Mouse (Mus musculus) C2C12 (cell line): Measurements from ENCODE around the gene 2210011C24Rik. TPM values are rescaled to one million over a fixed set of nuclear protein-coding genes. Genes with fewer than 3 reads are reported as not detected.
A peak's percentile ranks its signal among the peaks of the same experiment; 100 is the strongest.

Source experiments
- H3K27me3 ChIP-seq: one replicate; pipeline ENCODE4 v1.6.1; 2011; ENCODE audit not compliant: control insufficient read depth, insufficient read depth, insufficient read length
- H3K36me3 ChIP-seq: one replicate; pipeline ENCODE4 v1.6.1; 2011; ENCODE audit not compliant: control insufficient read depth, insufficient read depth
- H3K4me3 ChIP-seq: one replicate; pipeline ENCODE4 v1.5.1; 2011; ENCODE audit warnings: mild to moderate bottlenecking, control low read depth; ENCODE audit not compliant: poor library complexity, insufficient read depth, severe bottlenecking
- H3K79me2 ChIP-seq: one replicate; pipeline ENCODE4 v1.6.1; 2011; ENCODE audit not compliant: control insufficient read depth, insufficient read depth
- H3K79me3 ChIP-seq: one replicate; pipeline ENCODE4 v1.6.1; 2011; ENCODE audit warnings: low read depth, control low read depth
- H3ac ChIP-seq: one replicate; pipeline ENCODE3; 2011; ENCODE audit warnings: low read depth; ENCODE audit not compliant: control insufficient read depth, insufficient read length
- CEBPB ChIP-seq: IDR thresholded peaks from one replicate; pipeline ENCODE4 v1.6.1; 2011; ENCODE audit warnings: low read depth, mild to moderate bottlenecking, control low read depth, moderate library complexity
- CTCF ChIP-seq: IDR thresholded peaks from one replicate; pipeline ENCODE4 v1.5.1; 2011; ENCODE audit not compliant: control insufficient read depth, insufficient read depth, insufficient read length
- FOSL1 ChIP-seq: IDR thresholded peaks from one replicate; pipeline ENCODE4 v1.8.0; 2011; ENCODE audit warnings: mild to moderate bottlenecking, low read length; ENCODE audit not compliant: poor library complexity, insufficient read depth, severe bottlenecking
- MAX ChIP-seq: IDR thresholded peaks from one replicate; pipeline ENCODE4 v1.6.1; 2011; ENCODE audit warnings: mild to moderate bottlenecking, control low read depth
- MYOD1 ChIP-seq: IDR thresholded peaks from one replicate; pipeline ENCODE4 v1.6.1; 2011; ENCODE audit warnings: low read depth; ENCODE audit not compliant: control insufficient read depth, insufficient read length
- MYOG ChIP-seq: IDR thresholded peaks from one replicate; pipeline ENCODE4 v1.6.1; 2011; ENCODE audit not compliant: control insufficient read depth, insufficient read length; ENCODE audit errors: extremely low read depth
- USF1 ChIP-seq: IDR thresholded peaks from one replicate; pipeline ENCODE4 v1.6.1; 2011; ENCODE audit warnings: low read depth, mild to moderate bottlenecking, control low read depth, moderate library complexity
- polyA plus RNA-seq: library from polyadenylated mRNA; unstranded; fragments of >200 nt; fragmentation: generic; extraction: Trizol; gene quantifications from one replicate; pipeline ENCODE4 v1.2.1, GENCODE M21; 2012; ENCODE audit warnings: missing spikeins

2210011C24Rik gene
- polyA plus RNA-seq, 1 experiment, result 1.5 TPM

- H3ac ChIP-seq, result no peak overlapping the region
- H3K27me3 ChIP-seq, result no peaks in the 10 kb centered on the region
- H3K4me3 ChIP-seq, result no peak overlapping the region
- TF ChIP-seq FOSL1 (no peak), MAX (no peak), CTCF (peak; percentile 43), MYOG (no peak), CEBPB (no peak)
- H3K36me3 ChIP-seq, result no peaks in the 10 kb centered on the region
- H3K79me2 ChIP-seq, result no peaks in the 10 kb centered on the region
- no peaks in the 10 kb centered on the region for H3K79me3 ChIP-seq
These were observed 27.1 kb upstream of the 2210011C24Rik start for GRCm38 (mm10) chr8:84039050-84039449.

DNA sequence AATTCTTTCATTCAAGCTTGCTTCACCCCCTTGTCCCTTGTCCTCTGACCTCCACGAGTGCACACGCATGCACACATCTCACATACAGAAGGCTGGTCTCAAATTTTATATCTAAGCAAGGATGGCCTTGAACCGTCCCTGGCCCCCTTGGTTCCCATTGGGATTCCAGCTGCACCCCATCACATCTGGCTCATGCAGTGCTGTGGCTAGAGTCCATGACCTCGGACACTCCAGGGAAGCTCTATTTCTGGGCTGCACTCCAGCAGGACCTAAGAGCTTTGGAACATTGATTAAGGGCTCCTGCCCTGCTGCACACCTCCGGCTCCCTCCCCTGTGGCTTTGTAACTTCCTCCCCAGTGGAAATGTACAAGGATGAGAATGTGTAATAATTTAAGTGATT is 26.0 kb upstream of the 2210011C24Rik start:
- H3K4me3 ChIP-seq, result no peak overlapping the region
- no peaks in the 10 kb centered on the region for H3K79me3 ChIP-seq
- no peaks in the 10 kb centered on the region for H3K36me3 ChIP-seq
- no peaks in the 10 kb centered on the region for H3K27me3 ChIP-seq
- H3K79me2 ChIP-seq, result no peaks in the 10 kb centered on the region
- no peak overlapping the region for H3ac ChIP-seq
- TF ChIP-seq USF1, result no peak
- TF ChIP-seq CEBPB, result no peak
- TF ChIP-seq CTCF, result no peak
- no peak for TF ChIP-seq MAX
- TF ChIP-seq MYOD1, result no peak
- TF ChIP-seq FOSL1, result no peak
- no peak for TF ChIP-seq MYOG

DNA sequence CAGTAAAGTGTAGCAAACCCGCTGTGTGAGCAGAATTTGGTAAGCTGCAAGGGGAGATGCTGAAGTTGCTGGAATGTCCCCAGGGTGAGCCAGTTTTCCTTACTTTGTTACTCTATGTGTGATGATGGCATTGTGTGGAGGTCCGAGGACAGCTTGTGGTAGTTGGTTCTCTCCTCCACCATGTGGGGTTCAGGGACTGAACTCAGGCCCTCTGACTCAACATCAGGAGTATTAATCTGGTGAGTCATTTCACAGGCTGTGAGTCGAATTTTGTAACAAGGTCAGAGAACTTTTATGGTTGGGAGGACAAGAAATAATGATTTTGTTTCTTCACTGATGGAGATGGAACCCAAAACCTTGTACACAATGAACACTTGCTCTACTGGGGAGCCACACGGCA is 20.8 kb upstream of the 2210011C24Rik start:
- H3K79me2 ChIP-seq, result no peaks in the 10 kb centered on the region
- no peak for TF ChIP-seq MAX
- no peak for TF ChIP-seq USF1
- peak; percentile 49 for TF ChIP-seq FOSL1
- TF ChIP-seq CTCF, result no peak
- no peak for TF ChIP-seq MYOG
- no peak for TF ChIP-seq MYOD1
- peak; percentile 19 for TF ChIP-seq CEBPB

GRCm38 (mm10) chr8:84029272-84029671 is 17.3 kb upstream of the 2210011C24Rik start:
- no peaks in the 10 kb centered on the region for H3K79me2 ChIP-seq
- no peaks in the 10 kb centered on the region for H3K27me3 ChIP-seq
- no peak overlapping the region for H3ac ChIP-seq
- H3K36me3 ChIP-seq, result no peaks in the 10 kb centered on the region
- TF ChIP-seq MAX (no peak), FOSL1 (no peak), USF1 (no peak), MYOG (no peak), MYOD1 (no peak), CEBPB (no peak), CTCF (no peak)
- no peaks in the 10 kb centered on the region for H3K79me3 ChIP-seq
- H3K4me3 ChIP-seq, result no peak overlapping the region

More for the DNA sequence above, 20.8 kb upstream of the 2210011C24Rik start:
- no peak overlapping the region for H3ac ChIP-seq
- H3K36me3 ChIP-seq, result no peaks in the 10 kb centered on the region
- no peaks in the 10 kb centered on the region for H3K27me3 ChIP-seq
- H3K4me3 ChIP-seq, result no peak overlapping the region
- no peaks in the 10 kb centered on the region for H3K79me3 ChIP-seq

GRCm38 (mm10) chr8:84027449-84027848 is 15.5 kb upstream of the 2210011C24Rik start:
- Histone ChIP-seq H3K79me2 (no peaks in the 10 kb centered on the region), H3K27me3 (no peaks in the 10 kb centered on the region), H3K4me3 (no peak overlapping the region), H3ac (no peak overlapping the region), H3K36me3 (no peaks in the 10 kb centered on the region), H3K79me3 (no peaks in the 10 kb centered on the region)
- TF ChIP-seq MAX (no peak), USF1 (no peak), FOSL1 (no peak)

DNA sequence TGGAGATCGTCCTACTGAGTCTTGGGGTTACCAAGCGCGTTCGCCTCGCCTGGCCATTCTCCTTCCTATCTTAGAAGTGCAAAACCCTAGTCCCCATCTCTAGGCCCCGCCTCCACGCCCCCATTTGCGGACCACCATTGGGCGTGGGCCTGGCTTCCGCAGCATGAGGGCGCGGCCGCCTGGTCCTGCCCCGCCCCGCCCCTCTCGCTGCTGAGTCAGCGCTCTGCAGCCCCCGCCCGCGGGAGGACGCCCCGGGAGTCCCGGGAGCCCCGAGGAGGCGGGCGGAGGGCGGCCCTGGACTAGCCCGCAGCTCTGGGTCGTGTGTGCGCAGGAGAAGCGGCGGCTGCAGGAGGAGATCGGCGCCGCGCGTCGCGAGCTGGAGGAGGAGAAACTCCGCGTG is 13.9 kb upstream of the 2210011C24Rik start:
- Histone ChIP-seq H3K79me2 (no peaks in the 10 kb centered on the region), H3K36me3 (no peaks in the 10 kb centered on the region), H3K4me3 (no peak overlapping the region), H3K79me3 (no peaks in the 10 kb centered on the region), H3K27me3 (no peaks in the 10 kb centered on the region), H3ac (no peak overlapping the region)
- TF ChIP-seq CEBPB (no peak), MYOD1 (no peak), FOSL1 (no peak), MAX (no peak), USF1 (no peak), MYOG (no peak)
